23 mouse cellular contexts compared by ENCODE assay signal in the genomic region with DNA sequence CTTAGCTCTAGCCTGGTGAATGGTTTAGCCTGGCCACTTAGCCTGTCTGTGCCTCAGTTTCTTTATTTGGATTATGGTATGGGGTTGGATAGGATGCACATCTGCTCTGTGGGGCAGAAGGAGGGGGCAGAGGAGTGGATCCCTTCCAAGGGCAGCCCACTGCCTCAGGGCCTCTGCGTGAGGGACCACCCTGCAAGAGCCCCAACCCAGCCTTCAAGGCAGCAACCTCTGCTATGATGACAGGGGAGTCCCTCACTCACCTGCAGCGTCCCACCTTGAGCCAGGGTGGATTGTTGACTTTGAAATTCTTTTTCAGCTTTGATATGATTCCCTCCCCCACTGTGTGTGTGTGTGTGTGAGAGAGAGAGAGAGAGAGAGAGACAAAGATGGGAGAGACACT.
DNase-seq lines count a peak whose midpoint lies in the region; ATAC-seq and TF ChIP-seq lines count a peak whose summit lies in the region.
"Had no signal": no experiment of that assay in that cellular context is flagged by ENCODE, and none has a peak within 500 bp of the region (broad histone marks: within the 10 kb centered on the region; RNA-seq: fewer than 3 reads in every experiment).

No protein-coding gene starts in this region.

- no peak for TF ChIP-seq CTCF in E14TG2a.4 (conservative IDR thresholded peaks at IDR 0.05; ENCODE audit: low read length)

- peaks cover 39% of the 10 kb centered on the region for H3K4me1 ChIP-seq in forebrain, embryonic 10.5 days
- H3K4me1 ChIP-seq in forebrain, embryonic 11.5 days (replicated peaks; ENCODE audit: control insufficient read depth, insufficient read depth, low read length) = peaks cover 11% of the 10 kb centered on the region; the same call in 1 of the 2 replicates
- H3K4me1 ChIP-seq in limb, embryonic 11.5 days (ENCODE audit: control insufficient read depth, insufficient read depth, low read length) = peaks cover 8% of the 10 kb centered on the region
- peaks cover 32% of the 10 kb centered on the region for H3K4me1 ChIP-seq in limb, embryonic 10.5 days
- H3K4me1 ChIP-seq in E14TG2a.4 (replicated peaks; ENCODE audit: low read depth, low read length) = peaks cover 95% of the 10 kb centered on the region
- H3K4me1 ChIP-seq in embryonic facial prominence, embryonic 11.5 days (ENCODE audit: control insufficient read depth, insufficient read depth, low read length) = peaks cover 9% of the 10 kb centered on the region; the same call in 1 of the 2 replicates

- H3K9ac ChIP-seq in forebrain, embryonic 11.5 days (ENCODE audit: low read length) = no peak overlapping the region
- H3K9ac ChIP-seq in limb, embryonic 11.5 days (ENCODE audit: low read length) = no peak overlapping the region
- no peak overlapping the region for H3K9ac ChIP-seq in embryonic facial prominence, embryonic 11.5 days (replicated peaks; ENCODE audit: low read length)
- H3K9ac ChIP-seq: embryonic facial prominence, embryonic 15.5 days; heart, embryonic 15.5 days; hindbrain, embryonic 15.5 days had no signal

- no peaks in the 10 kb centered on the region for H3K9me3 ChIP-seq in forebrain, embryonic 10.5 days
- H3K9me3 ChIP-seq in forebrain, embryonic 11.5 days (ENCODE audit: control insufficient read depth, low read length) = no peaks in the 10 kb centered on the region
- no peaks in the 10 kb centered on the region for H3K9me3 ChIP-seq in limb, embryonic 11.5 days (ENCODE audit: control insufficient read depth, low read length)
- H3K9me3 ChIP-seq in limb, embryonic 10.5 days (replicated peaks) = no peaks in the 10 kb centered on the region
- H3K9me3 ChIP-seq in E14TG2a.4 (ENCODE audit: low read length) = no peaks in the 10 kb centered on the region
- H3K9me3 ChIP-seq in embryonic facial prominence, embryonic 11.5 days (replicated peaks; ENCODE audit: control insufficient read depth, low read length) = no peaks in the 10 kb centered on the region
- H3K9me3 ChIP-seq: embryonic facial prominence, embryonic 15.5 days; heart, embryonic 10.5 days; heart, embryonic 15.5 days; hindbrain, embryonic 15.5 days had no signal

- H3K36me3 ChIP-seq in forebrain, embryonic 10.5 days (replicated peaks) = no peaks in the 10 kb centered on the region
- H3K36me3 ChIP-seq in forebrain, embryonic 11.5 days (ENCODE audit: control insufficient read depth, insufficient read depth, low read length) = no peaks in the 10 kb centered on the region
- no peaks in the 10 kb centered on the region for H3K36me3 ChIP-seq in limb, embryonic 11.5 days (ENCODE audit: control insufficient read depth, insufficient read depth, low read length)
- H3K36me3 ChIP-seq in limb, embryonic 10.5 days = no peaks in the 10 kb centered on the region
- peaks cover 31% of the 10 kb centered on the region for H3K36me3 ChIP-seq in E14TG2a.4 (ENCODE audit: insufficient read depth, low read length)
- H3K36me3 ChIP-seq in embryonic facial prominence, embryonic 11.5 days (replicated peaks; ENCODE audit: control insufficient read depth, insufficient read depth, low read depth, low read length) = no peaks in the 10 kb centered on the region
- H3K36me3 ChIP-seq: embryonic facial prominence, embryonic 15.5 days; G1E; heart, embryonic 10.5 days; heart, embryonic 15.5 days; hindbrain, embryonic 15.5 days had no signal

- no peak for DNase-seq in forebrain, embryonic 10.5 days (ENCODE audit: extremely low spot score, low spot score)
- no peak for DNase-seq in forebrain, embryonic 11.5 days (ENCODE audit: low spot score)
- no peak for DNase-seq in limb, embryonic 11.5 days (ENCODE audit: low spot score)
- DNase-seq in limb, embryonic 10.5 days (ENCODE audit: low spot score) = no peak
- DNase-seq in embryonic facial prominence, embryonic 11.5 days (ENCODE audit: low spot score) = no peak
- DNase-seq: adrenal gland, adult 8-10 months; B cell, adult 2 months; cerebellum, adult 11 months; cerebellum, adult 8-10 months; cerebellum, postnatal 25 days; gastrocnemius, postnatal 36 days; heart, adult 18-20 months; heart, postnatal 14 days had no signal

- no peak overlapping the region for H3K4me3 ChIP-seq in forebrain, embryonic 10.5 days
- no peak overlapping the region for H3K4me3 ChIP-seq in forebrain, embryonic 11.5 days (ENCODE audit: low read depth, low read length)
- H3K4me3 ChIP-seq in limb, embryonic 11.5 days (ENCODE audit: low read depth, low read length) = no peak overlapping the region
- H3K4me3 ChIP-seq in limb, embryonic 10.5 days = no peak overlapping the region
- H3K4me3 ChIP-seq in E14TG2a.4 (replicated peaks; ENCODE audit: low read length) = peak overlapping the region; percentile 71
- no peak overlapping the region for H3K4me3 ChIP-seq in embryonic facial prominence, embryonic 11.5 days (ENCODE audit: low read depth, low read length)
- H3K4me3 ChIP-seq: embryonic facial prominence, embryonic 15.5 days; erythroblast, embryonic 14.5 days; heart, embryonic 15.5 days; hindbrain, embryonic 15.5 days had no signal

- ATAC-seq in forebrain, embryonic 11.5 days (replicated peaks; ENCODE audit: low FRiP score) = no peak
- peak; percentile 14; the same call in 1 of the 2 replicates for ATAC-seq in limb, embryonic 11.5 days (ENCODE audit: insufficient number of reproducible peaks, low FRiP score, low TSS enrichment, low read depth)
- ATAC-seq in embryonic facial prominence, embryonic 11.5 days (replicated peaks; ENCODE audit: insufficient number of reproducible peaks, low FRiP score, low TSS enrichment, low read depth) = 0 out of 2 replicates have a peak, but pooled peaks have one; percentile 49
- no peak for ATAC-seq in CD4-positive, CD25-positive, alpha-beta regulatory T cell, adult 4 months
- ATAC-seq: forebrain, embryonic 14.5 days; intestine, embryonic 16.5 days had no signal

- WGBS in forebrain, embryonic 10.5 days = 29% methylated on average over 2 of the region's 2 CpGs
- WGBS in forebrain, embryonic 11.5 days = 44% methylated on average over 2 of the region's 2 CpGs
- WGBS in limb, embryonic 11.5 days = 34% methylated on average over 2 of the region's 2 CpGs
- 33% methylated on average over 2 of the region's 2 CpGs for whole genome bisulfite sequencing in limb, embryonic 10.5 days
- 29% methylated on average over 2 of the region's 2 CpGs for WGBS in embryonic facial prominence, embryonic 11.5 days

- peaks cover 53% of the 10 kb centered on the region for H3K27me3 ChIP-seq in forebrain, embryonic 10.5 days (ENCODE audit: poor library complexity, severe bottlenecking)
- peaks cover 4% of the 10 kb centered on the region; the same call in 1 of the 2 replicates for H3K27me3 ChIP-seq in forebrain, embryonic 11.5 days (ENCODE audit: control insufficient read depth, insufficient read depth, low read length)
- 0 out of 2 replicates have a peak, but pooled peaks cover 2% of the 10 kb centered on the region for H3K27me3 ChIP-seq in limb, embryonic 11.5 days (ENCODE audit: control insufficient read depth, insufficient read depth, low read length)
- H3K27me3 ChIP-seq in limb, embryonic 10.5 days (ENCODE audit: low read depth, poor library complexity, severe bottlenecking) = peaks cover 28% of the 10 kb centered on the region
- no peaks in the 10 kb centered on the region for H3K27me3 ChIP-seq in E14TG2a.4 (ENCODE audit: insufficient read depth, low read length)
- H3K27me3 ChIP-seq in embryonic facial prominence, embryonic 11.5 days (ENCODE audit: control insufficient read depth, insufficient read depth, low read length) = peaks cover 3% of the 10 kb centered on the region; the same call in 1 of the 2 replicates
- H3K27me3 ChIP-seq: embryonic facial prominence, embryonic 15.5 days had no signal

- H3K27ac ChIP-seq in forebrain, embryonic 10.5 days = 0 out of 2 replicates have a peak overlapping the region, but pooled peaks have one; percentile 77
- H3K27ac ChIP-seq in forebrain, embryonic 11.5 days (ENCODE audit: low read depth, low read length) = no peak overlapping the region
- no peak overlapping the region for H3K27ac ChIP-seq in limb, embryonic 11.5 days (replicated peaks; ENCODE audit: low read depth, low read length)
- H3K27ac ChIP-seq in limb, embryonic 10.5 days = no peak overlapping the region
- H3K27ac ChIP-seq in embryonic facial prominence, embryonic 11.5 days (replicated peaks; ENCODE audit: low read depth, low read length) = no peak overlapping the region
- H3K27ac ChIP-seq: embryonic facial prominence, embryonic 15.5 days; heart, embryonic 10.5 days; heart, embryonic 15.5 days; hindbrain, embryonic 15.5 days had no signal

- no peak overlapping the region for H3K4me2 ChIP-seq in forebrain, embryonic 11.5 days (ENCODE audit: low read depth, low read length, severe bottlenecking)
- H3K4me2 ChIP-seq in limb, embryonic 11.5 days (ENCODE audit: low read depth, severe bottlenecking) = no peak overlapping the region
- no peak overlapping the region for H3K4me2 ChIP-seq in embryonic facial prominence, embryonic 11.5 days (ENCODE audit: low read depth, low read length)
- H3K4me2 ChIP-seq: heart, embryonic 15.5 days; hindbrain, embryonic 15.5 days had no signal

Comparison
In these comparisons a context has a peak if more than half of its experiments do, and no peak if none do; other contexts are left out.
1. ATAC-seq: peak in limb, embryonic 11.5 days (single experiment) and embryonic facial prominence, embryonic 11.5 days (single experiment); none in forebrain, embryonic 11.5 days (single experiment) and CD4-positive, CD25-positive, alpha-beta regulatory T cell, adult 4 months (single experiment).